Mouse (Mus musculus) neural tube, embryonic 10.5 days (tissue): ENCODE measurements around the gene Dnah2.
A peak's percentile ranks its signal among the peaks of the same experiment; 100 is the strongest.
"Not testable (repeated sequence)": the region's sequence is repeated elsewhere in the genome, so short reads cannot be mapped to it uniquely, and the experiment has no call there.

Experiments
- DNase-seq: peaks from one replicate; pipeline ENCODE4 v3.0.0-alpha.2; 2017; ENCODE audit warnings: low spot score; ENCODE audit errors: extremely low spot score

Gene Dnah2

GRCm38 (mm10) chr11:69530755-69531154, 18.2 kb downstream of the Dnah2 start:
- DNase-seq, result not testable (repeated sequence)

- DNase-seq, result not testable (repeated sequence)
Observed at GRCm38 (mm10) chr11:69530281-69530680, 18.6 kb downstream of the Dnah2 start.

DNA sequence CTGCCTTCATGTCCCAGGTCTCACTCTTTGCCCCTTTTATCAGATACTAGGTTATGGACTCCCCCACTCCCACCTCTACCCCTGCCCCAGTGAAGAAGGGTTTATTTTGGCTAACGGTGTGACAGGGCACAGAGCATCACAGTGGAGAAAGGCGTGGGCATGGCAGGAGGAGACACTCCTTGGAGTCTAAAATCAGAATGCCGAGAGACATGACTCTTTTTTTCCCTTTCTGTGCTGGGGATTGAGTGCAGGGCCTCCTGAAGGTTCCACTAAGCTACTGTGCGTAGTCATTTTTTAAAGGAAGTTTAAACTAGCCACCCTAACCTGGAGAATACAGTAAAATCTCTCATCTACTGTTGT, 20.9 kb downstream of the Dnah2 start:
- no peak for DNase-seq

GRCm38 (mm10) chr11:69527098-69528030, 21.5 kb downstream of the Dnah2 start:
- peak; percentile 75 for DNase-seq

- no peak for DNase-seq
Observed at GRCm38 (mm10) chr11:69526631-69527030, 22.3 kb downstream of the Dnah2 start.

DNA sequence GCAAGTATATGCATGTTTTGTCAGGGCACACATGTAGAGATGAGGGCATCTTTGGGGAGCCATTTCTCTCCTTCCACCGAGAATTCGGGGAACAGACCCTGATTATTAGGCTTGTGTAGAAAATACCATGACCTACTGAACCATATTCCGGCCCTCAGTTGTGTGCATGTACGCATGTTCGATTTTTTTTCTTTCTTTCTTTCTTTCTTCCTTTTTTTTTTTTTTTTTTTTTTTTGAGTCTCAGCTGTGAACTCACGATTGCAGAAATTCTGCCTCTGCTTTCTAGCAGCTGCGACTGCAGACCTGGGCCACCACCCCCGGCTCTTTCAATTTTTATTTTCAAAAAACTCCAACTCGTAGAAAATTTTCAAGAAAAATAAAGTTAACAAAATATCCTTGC, 23.2 kb downstream of the Dnah2 start:
- no peak for DNase-seq

DNA sequence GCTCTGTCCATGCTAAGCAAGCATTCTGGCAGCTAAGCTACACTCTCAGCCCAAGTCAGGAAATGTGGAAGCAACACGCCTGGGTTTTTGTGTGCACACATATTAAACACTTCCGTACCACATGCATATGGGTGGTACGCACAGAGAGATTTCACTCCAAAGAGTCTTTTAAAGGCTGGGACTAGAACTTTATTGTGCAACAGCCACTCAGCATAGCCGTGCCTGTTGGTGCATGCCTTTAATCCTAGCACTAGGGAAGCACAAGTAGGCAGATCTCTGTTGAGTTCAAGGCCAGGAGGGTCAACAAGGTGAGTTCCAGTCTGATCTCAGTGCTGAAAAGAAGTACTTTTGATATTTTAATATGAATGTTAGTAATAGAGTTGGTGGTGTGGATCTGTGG, 25.3 kb downstream of the Dnah2 start:
- DNase-seq, result no peak

- no peak for DNase-seq
Observed at GRCm38 (mm10) chr11:69521526-69522149, 27.3 kb downstream of the Dnah2 start.

- DNase-seq, result no peak
Observed at GRCm38 (mm10) chr11:69519976-69520375, 28.9 kb downstream of the Dnah2 start.

DNA sequence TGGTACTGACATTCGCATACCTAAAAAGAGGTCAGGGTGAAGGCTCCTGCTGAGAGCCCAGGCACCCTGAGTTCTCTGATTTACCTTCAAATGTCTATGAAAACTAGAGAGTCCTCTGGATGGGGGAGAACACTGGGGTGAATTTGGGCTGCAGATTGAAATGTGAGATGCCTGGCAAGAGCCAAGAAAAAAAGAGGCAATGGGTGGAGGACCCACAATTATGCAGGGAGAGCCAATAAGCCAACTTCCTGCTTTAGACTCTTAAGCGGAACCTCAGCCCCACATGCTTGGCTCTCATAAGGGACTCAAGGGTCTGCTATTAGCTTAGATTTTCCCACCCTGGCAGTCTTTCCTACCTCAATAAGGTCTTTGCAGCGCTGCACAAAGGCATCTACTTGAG, 32.2 kb downstream of the Dnah2 start:
- no peak for DNase-seq

GRCm38 (mm10) chr11:69516151-69516640, 32.7 kb downstream of the Dnah2 start:
- no peak for DNase-seq

- DNase-seq, result peak; percentile 39
Observed at GRCm38 (mm10) chr11:69513840-69514239, 35.1 kb downstream of the Dnah2 start.

GRCm38 (mm10) chr11:69510796-69511496, 38.0 kb downstream of the Dnah2 start:
- DNase-seq, result peak; percentile 52

GRCm38 (mm10) chr11:69503863-69504280, 45.0 kb downstream of the Dnah2 start:
- no peak for DNase-seq

- DNase-seq, result no peak
Observed at GRCm38 (mm10) chr11:69501555-69501954, 47.4 kb downstream of the Dnah2 start.

DNA sequence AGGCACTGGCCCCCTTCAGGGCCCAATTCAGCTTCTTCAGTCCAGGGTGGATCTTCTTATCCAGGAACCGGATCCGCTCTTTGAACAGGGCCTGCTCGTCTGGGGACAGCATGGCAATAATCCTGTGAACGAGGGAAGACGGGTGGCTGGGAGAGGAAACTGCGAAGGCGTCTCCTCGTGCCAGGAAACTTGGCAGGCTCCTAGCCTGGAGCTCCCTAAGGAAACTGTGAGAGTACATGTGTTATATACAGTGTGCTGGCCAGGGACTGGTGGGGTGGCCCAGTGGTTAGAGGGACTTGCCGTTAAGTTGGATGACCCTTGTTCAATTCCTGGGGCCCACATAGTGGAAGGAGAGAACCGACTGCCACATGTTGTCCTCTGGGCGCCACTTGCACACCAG, 49.8 kb downstream of the Dnah2 start:
- DNase-seq, result no peak

- no peak for DNase-seq
Observed at GRCm38 (mm10) chr11:69491711-69492110, 57.2 kb downstream of the Dnah2 start.

GRCm38 (mm10) chr11:69490898-69491297, 58.0 kb downstream of the Dnah2 start:
- no peak for DNase-seq

- DNase-seq, result no peak
Observed at GRCm38 (mm10) chr11:69487474-69487873, 61.4 kb downstream of the Dnah2 start.

- no peak for DNase-seq
Observed at GRCm38 (mm10) chr11:69477645-69478044, 71.3 kb downstream of the Dnah2 start.

- DNase-seq, result no peak
Observed at GRCm38 (mm10) chr11:69476802-69477201, 72.1 kb downstream of the Dnah2 start.

DNA sequence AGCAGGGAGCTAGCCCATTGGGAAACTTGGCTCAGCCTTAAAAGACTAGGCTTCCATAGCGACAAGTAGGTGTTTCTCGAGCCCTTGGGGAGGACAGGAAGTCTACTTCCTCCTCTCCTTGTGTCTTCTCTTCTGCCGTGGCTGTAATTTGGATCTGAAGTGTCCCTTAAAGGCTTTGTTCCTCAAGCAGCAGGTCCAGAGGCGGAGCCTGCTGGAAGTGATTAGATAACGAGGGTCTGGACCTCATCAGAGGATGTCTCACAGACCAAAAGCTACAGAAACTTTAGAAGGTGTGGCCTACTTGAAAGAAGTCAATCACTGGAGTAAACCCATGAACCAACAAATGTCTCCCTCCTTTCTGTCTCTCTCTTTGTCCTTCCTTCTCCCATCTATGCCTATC, 74.2 kb downstream of the Dnah2 start:
- DNase-seq, result no peak
